Mouse (Mus musculus) cerebellum, postnatal 36 days (tissue): ENCODE results near the gene Itgb5.

Experiments
- DNase-seq, 2 experiments: peaks; one replicate each; pipeline ENCODE4 v3.0.0; 2021 to 2022; ENCODE audit warnings: mixed read lengths in 2 of 2

Itgb5 gene

DNA sequence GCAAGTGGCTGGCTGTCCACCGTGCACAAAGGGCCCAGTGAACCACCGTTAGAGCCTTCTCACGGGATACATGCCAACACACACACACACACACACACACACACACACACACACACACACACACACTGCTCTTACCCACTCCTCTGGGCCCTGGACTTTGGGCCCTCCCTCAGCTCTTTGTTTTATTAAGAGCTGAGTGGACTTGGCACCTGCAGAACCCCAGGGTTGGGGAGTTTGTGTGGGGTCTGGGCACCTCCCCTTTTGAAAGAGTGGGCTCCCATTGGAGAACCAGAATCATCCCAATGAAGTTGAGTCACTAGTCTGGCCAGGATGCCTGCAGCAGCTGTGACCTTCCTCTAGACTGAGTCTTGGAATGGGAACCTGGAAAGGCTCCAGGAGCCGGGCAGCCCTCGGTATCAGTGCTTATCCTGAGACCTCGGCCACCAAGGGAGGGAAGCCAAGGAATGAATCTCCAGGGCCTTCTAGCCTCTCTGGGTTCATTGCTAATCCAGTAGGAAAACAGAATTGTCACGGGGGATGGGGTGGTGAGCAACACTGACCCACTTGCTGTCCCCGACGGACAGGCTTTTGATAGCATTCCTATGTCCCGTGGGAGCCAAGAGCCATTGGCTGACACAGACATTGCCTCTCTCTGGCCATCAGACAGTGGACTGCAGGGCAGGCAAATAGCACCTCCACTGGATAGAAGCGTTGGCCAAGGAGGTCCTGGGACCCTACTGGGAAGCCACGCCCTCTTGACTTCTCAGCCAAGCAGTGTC, 87.2 kb downstream of the Itgb5 start:
- peak; percentile 51 to 60 for DNase-seq

DNA sequence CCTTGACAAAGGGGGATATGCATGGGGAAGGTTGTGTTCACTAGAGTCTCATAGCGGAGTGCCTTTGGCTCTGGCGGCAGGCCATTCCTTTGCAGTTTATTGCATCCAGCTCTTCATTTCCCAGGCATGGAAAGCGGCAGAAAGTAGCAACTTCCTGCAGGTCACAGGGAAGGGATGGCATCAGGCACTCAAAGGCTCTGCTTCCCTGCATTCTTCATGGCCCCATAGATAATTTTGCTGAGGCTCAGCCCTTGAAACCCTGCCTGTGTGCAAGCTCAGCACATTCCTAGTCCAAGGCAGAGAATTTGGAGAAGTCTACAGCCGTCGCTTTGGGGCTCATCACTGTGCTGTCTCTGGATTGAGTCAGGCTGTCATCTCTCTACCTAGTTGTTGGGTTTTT, 87.9 kb downstream of the Itgb5 start:
- DNase-seq, result no peak

DNA sequence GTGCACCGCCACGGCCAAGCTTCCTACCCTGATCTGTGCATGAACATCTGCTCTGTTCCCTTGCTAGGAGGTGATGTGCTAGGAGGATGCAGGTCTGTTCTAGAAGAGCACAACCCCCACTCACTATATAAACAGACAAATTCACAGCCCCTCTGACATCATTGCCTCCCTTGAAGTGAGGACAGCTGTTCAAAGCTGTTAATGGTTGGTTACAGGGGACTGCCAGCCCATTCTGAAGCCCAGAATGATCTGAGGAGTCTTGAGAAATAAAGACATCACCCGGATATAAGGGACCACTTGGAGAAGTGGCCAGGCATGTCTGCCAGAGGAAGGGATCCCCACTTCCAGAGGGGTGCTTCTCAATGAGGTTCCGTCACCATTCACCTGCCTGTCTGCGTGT, 88.5 kb downstream of the Itgb5 start:
- DNase-seq, result no peak

DNA sequence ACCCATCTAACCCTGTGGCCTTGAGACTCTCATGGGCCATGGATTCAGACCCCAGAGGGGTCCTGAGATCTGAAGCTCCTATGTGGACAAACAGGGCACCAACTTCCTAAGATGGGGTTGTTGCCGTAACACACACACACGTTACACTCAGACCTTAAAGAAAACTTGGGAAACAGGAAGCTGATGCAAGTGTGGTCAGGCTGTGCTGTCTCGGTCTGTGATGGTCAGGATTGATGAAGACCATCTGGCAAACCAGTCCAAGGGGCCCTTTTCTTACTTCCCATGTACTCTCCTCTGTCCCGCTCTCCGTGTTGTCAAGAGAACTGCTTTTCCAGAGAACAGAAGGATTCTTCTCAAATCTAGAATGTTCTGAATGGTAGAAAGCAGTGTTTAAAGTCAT, 92.0 kb downstream of the Itgb5 start:
- DNase-seq, result no peak

DNA sequence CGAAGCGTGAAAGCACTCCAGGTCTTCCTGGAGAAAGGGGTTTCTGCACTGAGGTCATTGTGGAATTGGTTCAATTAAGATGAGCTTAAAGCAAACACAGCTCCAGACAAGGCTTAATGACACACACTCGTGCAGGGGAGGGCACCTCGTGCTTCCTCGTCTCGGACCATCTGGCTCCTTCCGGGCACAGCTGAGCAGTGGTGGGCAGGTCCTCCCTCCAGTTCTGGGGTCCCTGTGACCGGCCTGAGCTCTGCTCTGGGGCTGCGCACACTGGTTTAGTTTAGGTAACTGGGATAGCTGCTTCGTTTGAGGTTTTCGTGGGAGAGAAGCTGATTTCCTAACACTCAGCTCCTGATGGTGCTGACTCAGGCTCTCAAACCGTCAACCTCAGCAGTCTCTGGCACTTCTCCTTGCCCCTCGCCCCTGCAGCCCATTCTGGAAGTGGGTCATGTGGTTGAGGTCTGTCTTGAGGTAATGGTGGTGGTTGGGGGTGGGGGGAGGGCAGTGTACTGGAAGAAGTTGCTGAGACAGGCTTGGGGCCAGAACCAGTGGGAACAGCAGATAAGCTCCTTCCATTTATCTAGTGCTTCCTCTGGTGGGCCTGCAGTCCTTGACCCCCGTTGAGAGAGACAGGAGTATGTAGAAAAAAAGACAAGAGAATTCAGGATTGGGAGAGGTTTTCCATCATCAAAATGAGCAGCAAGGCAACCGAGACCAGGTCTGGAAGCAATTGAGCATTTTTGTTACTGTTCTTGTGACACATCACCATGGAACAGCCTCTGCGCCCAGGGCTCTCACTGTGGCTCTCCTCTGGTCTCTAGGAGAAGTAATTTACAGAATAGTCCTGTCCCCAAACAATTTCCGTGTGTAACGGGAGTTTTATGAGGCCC, 92.9 kb downstream of the Itgb5 start:
- DNase-seq, result peak in 1 of 2 experiments; percentile 51

DNA sequence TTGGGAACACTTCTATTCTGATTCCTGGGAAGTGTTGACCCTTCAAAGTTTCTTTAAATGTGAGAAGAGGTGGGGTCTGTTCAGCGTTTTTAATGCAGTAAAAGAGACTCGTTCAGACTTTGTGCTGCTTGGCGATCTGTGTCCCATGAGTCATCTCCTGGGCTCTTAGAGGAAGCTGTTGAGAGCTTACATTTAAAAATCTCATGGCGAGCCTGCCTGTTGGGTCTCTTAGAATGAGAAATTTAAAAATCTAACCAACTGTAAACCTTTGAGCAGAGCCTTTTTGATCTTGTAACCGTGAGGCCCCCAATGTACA, 93.5 kb downstream of the Itgb5 start:
- no peak for DNase-seq

DNA sequence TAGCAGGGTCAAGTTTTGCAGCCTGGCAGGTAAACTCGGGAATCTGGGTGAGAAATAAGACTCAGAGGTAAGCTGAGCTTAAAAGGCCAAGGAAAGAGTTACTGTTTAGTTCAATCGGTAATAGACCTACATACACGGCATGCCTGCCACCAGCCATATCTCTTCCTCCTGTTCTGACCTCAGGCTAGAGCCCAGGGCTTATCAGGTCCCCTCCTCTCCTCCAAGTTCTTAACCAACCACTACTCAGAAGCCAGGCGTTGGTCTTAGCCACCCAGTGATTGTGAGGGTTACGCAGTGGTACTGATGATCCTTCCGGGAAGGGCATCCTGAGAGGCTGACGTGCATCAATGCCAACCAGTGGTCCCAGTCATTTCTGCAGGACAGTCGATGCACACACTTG, 94.3 kb downstream of the Itgb5 start:
- no peak for DNase-seq

DNA sequence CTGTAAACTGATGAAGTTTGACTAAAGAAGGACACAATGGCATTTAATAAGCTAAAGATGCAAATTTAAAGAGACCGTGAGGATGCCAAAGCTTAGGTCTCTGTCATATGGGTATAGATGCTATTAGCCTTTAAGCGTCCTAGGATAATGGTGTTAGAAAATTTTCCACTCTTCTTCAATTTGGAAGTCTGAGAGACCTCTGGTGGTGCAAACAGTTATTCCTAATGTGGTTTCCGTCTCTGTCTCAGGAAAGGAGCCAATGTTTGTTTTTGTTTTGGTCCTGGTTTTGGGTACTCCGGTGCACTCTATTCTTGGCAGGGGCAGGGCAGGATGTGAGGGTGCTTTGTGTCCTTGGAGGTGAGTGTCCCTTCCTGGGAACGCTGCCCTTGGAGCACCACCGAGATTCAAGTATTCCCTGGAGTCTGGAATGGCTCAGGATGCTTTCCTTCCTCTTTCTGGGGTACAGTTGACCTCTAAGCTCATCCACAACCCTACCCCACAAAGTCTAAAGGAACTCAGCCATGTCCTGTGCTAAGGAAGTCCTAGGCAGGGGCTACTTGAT, 97.9 kb downstream of the Itgb5 start:
- no peak for DNase-seq

DNA sequence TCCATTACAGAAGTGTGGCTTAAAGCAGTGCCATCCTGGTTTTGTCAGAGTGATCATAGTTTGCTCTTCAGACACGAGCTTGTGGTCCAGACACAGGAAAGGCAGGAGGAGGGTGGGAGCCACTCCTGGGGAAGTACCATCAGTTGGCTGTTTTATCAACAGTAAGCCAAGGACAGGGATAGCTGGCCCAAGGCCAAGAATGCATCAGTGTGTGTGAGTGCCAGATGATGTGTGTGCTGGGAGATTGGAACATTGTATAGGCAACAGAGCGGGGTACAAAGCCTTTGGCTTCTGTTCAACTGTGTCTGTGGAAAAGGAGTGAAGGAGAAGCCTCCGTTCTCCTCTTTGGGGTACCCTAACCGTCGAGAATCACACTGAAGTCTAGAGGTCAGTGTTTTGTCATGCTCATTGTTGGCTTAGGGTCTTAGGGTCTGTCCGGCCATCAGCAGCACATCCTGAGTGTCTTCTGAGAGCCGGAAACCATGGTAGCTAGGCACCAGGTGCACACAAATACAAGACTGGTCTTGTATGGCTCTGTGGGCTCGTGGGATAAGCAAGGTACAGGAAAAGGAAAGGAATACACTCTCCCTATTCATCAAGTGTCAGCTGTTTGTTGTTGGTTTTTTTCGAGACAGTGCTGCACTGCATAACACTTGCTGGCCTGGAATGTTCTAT, 99.5 kb downstream of the Itgb5 start:
- no peak for DNase-seq

DNA sequence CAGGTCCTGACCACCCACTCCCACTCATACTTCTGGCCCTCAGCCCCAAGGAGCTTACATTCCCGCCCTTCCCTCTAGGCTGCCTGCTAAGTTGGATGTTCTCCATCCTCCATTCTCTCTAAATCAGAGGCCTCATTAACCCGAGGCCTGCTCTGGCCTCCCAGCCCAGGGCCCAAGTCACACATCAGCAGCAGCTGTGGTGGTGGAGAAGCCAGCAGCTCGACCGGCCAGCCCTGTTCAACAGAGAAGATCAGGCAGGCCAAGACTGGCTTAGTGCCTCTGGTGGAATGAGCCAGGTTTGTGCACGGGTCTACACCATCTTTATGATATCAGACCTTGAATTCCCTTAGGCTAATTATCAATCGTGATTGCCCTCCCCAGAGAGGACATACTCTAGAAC, 101.3 kb downstream of the Itgb5 start:
- DNase-seq, result no peak

DNA sequence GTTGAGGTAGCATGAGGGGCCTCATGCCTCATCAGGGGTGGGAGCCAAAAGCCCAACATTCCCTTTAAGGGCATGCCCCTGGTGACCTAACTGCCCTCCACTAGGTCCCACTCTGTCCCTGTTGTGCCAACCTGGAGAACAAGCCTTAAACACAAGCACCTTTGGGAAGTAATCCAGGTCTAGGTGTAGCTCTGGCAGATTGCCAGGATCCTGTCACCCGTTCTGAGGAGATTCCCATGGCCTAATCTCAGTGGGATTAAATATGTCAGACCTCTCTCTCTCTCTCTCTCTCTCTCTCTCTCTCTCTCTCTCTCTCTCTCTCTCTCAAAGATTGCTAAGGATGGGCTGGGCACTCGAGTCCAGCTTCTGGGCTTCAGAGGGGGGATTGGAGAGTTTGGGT, 102.2 kb downstream of the Itgb5 start:
- no peak for DNase-seq

DNA sequence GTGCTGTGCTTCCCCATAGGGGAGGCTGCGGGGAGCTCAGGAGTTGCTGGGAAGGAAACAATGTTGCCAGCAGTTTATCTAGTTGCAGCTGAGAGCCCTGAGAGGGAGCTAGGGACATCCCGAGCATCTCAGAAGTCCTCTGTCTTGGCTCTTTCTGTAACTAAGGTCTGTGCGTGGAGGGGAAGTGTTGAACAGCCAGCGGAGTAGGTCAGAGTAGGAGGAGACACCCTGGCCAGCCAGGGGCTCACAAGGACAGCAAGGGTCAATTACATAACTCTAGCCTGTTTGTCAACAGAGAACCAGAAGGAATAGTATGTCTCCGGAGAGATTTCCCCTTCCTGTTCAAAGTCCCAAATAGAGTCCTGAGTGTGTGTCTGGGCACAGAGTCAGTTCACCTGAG, 102.7 kb downstream of the Itgb5 start:
- DNase-seq, result no peak

DNA sequence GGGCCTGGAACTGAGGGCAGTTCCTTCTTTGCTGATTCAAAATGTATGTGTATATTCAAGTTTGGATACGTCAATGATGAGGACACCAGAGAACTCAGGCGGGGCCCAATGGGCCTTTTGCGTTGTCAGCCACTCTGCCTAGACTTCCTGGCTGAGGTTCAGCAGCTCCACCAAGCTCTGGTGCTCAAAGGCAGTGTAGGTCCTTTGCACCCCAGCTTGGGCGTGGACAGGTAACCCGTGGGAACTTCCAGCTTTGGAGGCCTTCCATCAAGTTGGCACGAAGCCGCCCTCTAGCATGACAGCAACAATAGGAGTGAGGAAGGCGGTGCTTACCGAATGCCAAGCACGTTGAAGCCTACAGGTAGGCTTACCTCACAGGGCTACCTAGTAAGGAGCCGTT, 103.9 kb downstream of the Itgb5 start:
- no peak for DNase-seq

DNA sequence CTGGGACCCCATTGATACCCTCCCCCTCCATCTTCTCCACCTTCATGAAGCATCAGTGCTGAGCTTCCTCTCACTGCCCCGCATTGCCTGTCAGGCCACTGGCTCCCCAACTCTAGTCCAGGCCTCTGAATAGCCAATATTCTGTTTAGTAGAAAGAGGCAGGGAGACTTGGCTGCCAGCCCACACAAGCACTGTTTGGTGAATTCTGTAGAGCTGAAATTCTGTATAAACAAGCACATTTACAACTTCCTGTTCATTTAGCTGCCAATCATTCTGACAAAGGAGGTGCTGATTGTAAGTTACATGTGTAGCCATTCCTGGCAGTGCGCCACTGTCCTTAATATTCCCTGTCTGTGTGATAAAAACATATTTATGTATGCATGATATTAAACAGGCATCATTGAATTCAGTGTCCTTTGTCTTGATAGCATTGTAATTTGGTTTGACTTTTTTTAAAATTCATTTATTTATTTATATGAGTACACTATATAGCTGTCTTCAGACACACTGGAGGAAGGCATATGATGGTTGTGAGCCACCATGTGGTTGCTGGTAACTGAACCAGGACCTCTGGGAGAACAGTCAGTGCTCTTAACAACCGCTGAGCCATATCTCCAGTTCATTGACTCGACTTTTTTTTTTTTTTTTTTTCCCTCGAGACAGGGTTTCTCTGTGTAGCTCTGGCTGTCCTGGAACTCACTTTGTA, 105.4 kb downstream of the Itgb5 start:
- peak in 1 of 2 experiments; percentile 40 for DNase-seq

DNA sequence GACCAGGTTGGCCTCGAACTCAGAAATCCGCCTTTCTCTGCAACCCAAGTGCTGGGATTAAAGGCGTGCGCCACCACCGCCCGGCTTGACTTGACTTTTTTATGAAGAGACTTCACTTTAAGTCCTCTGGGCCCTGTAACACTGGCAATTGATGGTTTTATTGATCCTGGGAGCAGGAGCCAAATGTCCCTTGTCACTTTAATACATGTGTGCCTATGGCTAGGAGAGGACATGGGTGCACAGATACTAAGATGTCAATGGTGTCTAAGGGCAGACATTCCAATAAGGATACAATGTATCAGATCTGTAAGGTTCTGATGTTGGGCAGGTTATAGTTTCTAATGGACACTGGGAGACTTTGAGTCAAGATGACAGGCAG, 105.9 kb downstream of the Itgb5 start:
- DNase-seq, result no peak

DNA sequence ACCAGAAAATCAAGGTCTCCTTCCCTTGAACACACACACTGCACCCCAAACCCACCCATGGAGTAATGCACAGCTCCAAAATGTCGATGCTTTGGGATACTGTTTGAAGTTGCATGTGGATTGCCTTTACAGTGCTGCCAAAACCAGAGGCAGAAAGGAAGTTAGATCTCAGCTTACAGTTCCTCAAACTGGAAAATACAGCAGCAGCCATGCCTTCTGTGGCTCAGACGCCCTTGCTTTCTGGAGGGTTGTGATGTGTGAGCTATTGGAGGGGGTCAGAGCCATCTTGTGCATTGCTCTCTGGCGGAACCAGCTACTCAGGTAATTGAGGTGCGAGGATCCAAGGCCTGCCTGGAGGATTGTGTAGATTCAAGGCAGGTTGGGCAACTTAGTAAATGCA, 107.4 kb downstream of the Itgb5 start:
- no peak for DNase-seq

DNA sequence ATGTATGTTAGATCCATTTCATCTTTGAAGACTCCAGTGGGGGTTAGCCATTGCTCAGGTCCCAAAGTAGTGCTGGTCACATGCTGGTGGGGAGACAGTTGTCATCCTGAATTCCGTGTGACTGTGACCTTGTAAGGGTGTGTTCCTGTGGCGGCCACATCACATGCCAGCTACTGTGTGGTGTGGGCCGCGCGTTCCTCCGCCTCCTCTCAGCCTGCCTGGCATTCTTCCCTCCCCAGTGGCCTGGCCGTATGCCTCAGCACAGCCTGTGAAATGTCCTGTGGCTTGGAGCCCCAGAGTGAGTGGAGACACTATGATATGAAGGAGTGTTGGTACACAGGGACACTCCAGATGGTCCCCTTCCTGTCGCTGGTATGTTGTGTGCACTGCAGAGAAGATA, 108.1 kb downstream of the Itgb5 start:
- peak; percentile 88 to 89 for DNase-seq

DNA sequence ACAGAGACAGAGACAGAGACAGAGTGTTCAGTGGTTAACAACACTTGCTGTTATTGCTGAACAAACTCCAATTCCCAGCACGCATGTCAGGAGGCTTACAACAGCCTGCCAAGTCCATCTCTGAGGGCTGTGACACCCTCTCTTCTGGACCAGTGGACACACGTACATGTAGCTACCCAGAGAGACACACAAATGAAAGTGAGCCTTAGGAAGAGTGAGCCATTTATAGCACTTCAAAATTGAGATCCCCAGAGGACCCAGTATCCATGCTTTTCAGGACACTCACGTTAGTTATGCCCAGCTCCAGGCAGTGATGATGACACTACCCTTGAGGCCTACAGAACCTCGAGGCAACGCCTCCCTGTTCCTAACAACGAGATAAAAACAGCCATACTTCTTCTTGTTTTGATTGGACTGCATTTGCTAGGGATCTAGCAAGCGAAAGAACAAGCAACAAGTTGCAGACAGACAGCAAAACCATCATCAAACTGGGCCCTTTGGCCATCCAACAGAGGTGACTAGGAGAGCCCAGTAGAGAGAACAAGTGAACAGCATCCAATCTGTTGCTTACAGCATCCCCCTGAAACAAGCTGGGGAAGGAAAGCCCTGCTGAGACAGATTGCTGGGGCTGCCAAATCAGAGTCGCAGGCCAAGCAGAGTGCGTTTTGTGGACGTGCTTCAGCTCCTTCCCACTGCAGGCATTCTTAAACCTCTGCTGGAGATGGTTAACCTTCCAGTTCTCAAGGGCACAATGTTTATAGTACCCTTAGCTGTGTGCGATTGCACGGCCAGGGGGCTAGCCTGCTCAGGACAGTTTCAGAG, 109.1 kb downstream of the Itgb5 start:
- no peak for DNase-seq

DNA sequence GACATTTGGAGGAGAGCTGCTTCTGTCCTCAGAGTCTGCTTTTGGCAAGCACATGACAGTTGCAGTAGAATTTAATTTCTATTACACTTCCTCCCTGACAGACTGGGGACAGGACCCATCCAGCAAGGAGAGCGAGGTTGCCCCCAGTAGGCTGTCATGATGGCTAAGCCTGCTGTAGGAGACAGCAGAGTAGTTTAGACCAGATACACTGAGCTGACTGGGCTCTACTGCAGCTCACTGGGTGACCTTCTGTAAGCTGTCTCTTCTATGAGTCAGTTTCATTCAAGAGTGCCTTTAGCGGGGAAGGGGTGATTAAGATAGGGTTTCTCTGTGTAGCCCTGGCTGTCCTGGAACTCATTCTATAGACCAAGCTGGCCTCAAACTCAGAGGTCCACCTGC, 109.7 kb downstream of the Itgb5 start:
- no peak for DNase-seq

DNA sequence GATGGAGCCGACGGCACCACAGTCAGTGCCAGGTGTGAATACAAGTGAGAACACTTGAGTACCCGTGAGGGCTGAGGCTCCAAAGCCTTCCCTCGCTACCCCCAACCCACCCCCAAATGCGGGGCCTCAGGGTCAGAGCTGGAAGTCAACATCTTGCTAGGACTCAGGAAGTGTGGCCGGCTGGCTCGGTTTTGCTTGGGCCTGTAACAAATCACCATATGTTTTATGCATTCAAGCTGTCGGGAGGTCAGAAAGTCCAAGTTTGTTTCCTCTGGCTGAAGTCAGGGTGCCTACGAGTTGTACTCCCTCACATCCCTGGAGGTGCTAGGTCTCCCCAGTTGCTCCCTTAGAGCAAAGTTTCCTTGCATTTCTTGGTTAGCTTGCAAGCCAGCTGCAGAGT, 110.2 kb downstream of the Itgb5 start:
- DNase-seq, result no peak

DNA sequence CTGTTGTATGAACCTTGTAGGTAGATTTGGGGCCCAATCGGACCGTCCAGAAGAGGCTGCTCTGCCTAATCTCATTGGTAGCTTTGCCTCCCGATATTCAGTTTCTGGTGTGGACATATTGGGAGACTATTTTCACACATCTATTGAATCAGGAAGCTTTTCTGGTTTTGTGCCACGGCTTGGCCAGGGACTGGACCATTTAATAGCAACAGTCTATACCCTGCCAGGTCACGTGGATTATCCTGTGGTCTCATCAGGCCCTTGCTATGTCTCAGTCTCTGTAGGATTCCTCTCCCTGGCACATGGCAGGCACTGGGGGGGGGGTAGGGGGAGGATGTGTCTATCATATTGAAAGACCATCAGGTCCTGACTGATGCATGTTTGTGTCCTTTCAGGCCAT, 110.6 kb downstream of the Itgb5 start:
- DNase-seq, result peak; percentile 54 to 66

DNA sequence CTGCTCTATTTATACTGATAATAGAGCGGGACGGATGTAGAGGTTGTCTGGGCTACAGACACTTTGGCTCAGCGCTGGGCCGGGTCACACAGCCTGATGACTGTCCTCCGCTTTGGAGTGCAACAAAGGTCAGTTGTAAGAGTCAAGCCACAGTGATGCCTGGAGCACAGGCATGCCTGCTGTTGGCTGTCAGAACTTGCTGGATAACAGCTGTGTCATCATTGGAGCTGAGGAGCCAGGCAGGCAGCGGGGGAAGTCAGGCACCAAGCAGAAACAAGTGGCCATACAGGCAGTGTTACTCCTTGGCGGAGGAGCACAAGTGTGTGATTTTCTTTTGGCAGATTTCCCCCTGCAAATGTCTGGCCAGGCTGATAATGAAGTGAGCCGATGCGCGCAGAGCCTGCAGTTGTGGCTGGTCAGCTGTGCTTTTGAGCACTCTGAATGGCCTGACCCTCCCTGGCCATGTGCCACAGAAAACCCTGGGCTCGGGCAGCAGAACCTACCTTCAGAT, 111.9 kb downstream of the Itgb5 start:
- peak in 1 of 2 experiments; percentile 38 for DNase-seq
